Mouse (Mus musculus) kidney, adult 2 months (tissue): ENCODE measurements around the gene Isca2. TPM values are rescaled to one million over a fixed set of nuclear protein-coding genes. Genes with fewer than 3 reads are reported as not detected.
A peak's percentile ranks its signal among the peaks of the same experiment; 100 is the strongest.

Experiments used
- DNase-seq: peaks from one replicate; pipeline ENCODE4 v3.0.0; 2021
- H3K27ac ChIP-seq: fragments of 200-500 bp; 2 replicates; pipeline ENCODE4 v1.5.1; 2012; ENCODE audit warnings: low read depth, low read length, control low read depth, inconsistent platforms; ENCODE audit not compliant: insufficient read depth
- H3K27me3 ChIP-seq: fragments of 200-500 bp; replicated peaks from 2 replicates; pipeline ENCODE4 v1.6.1; 2012; ENCODE audit warnings: mild to moderate bottlenecking, moderate library complexity, low read length, inconsistent platforms; ENCODE audit not compliant: control insufficient read depth, insufficient read depth
- H3K36me3 ChIP-seq: fragments of 200-500 bp; 2 replicates; pipeline ENCODE4 v1.6.1; 2012; ENCODE audit warnings: mild to moderate bottlenecking, moderate library complexity, low read length, inconsistent platforms; ENCODE audit not compliant: control insufficient read depth, insufficient read depth
- H3K4me1 ChIP-seq: fragments of 200-500 bp; 2 replicates; pipeline ENCODE4 v1.6.1; 2011; ENCODE audit warnings: low read length; ENCODE audit not compliant: control insufficient read depth, insufficient read depth
- H3K4me3 ChIP-seq: fragments of 200-500 bp; 2 replicates; pipeline ENCODE4 v1.5.1; 2011; ENCODE audit warnings: mild to moderate bottlenecking, low read depth, low read length, control low read depth; ENCODE audit not compliant: insufficient read depth
- CTCF ChIP-seq: fragments of 200-500 bp; conservative IDR thresholded peaks from 2 replicates; pipeline ENCODE4 v1.5.1; 2011; ENCODE audit warnings: low read depth, mild to moderate bottlenecking, control low read depth, low read length, moderate library complexity, mixed read lengths; ENCODE audit not compliant: insufficient read depth, insufficient read length
- POLR2A ChIP-seq: fragments of 200-500 bp; IDR thresholded peaks from one replicate; pipeline ENCODE4 v1.6.1; 2011; ENCODE audit warnings: low read depth, low read length, control low read depth
- WGBS: fragments of 180-500 bp; shearing (Covaris S2); methylation state at CpG from one replicate; pipeline ENCODE4 v1.1.7; 2018; 5-methylcytosine and 5-hydroxymethylcytosine counted together
- polyA plus RNA-seq: library from polyadenylated mRNA; depleted of rRNA; stranded (reverse); fragments of >200 nt; gene quantifications from 2 replicates; pipeline ENCODE4 v1.2.3, GENCODE M21; 2012

The Isca2 gene
- polyA plus RNA-seq, 1 experiment = 105 TPM

- Histone ChIP-seq H3K4me1 (no peaks in the 10 kb centered on the region), H3K4me3 (no peak overlapping the region), H3K27me3 (no peaks in the 10 kb centered on the region), H3K36me3 (no peaks in the 10 kb centered on the region), H3K27ac (no peak overlapping the region)
- WGBS = 54% methylated on average over 3 of the region's 3 CpGs
- TF ChIP-seq POLR2A = no peak
- no peak for TF ChIP-seq CTCF
- DNase-seq = no peak
These were observed 24.9 kb upstream of the Isca2 start for GRCm38 (mm10) chr12:84748134-84748533.

DNA sequence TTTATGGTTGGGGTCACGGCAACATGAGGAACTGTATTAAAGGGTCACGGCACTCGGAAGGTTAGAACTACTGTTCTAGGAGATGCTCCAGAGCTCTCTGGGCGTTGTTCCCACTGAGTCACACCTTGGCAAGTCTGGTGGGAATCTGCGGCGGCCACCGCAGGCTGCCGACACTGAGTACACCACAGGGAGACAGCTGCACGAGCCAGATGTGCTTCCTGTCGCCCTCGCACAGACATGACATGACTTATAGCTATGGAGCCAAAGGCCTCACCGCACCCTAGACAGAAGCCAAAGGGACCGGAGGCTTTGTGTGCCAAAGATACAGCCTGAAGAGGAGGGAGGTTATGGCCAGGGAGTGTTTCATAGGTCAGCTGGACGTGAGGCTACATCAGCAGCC lies 22.4 kb upstream of the Isca2 start:
- Histone ChIP-seq H3K4me3 (no peak overlapping the region), H3K36me3 (no peaks in the 10 kb centered on the region), H3K27me3 (no peaks in the 10 kb centered on the region), H3K27ac (no peak overlapping the region), H3K4me1 (no peaks in the 10 kb centered on the region)
- TF ChIP-seq CTCF (no peak), POLR2A (no peak)
- DNase-seq = peak; percentile 72
- WGBS = 32% methylated on average over 14 of the region's 14 CpGs

- Histone ChIP-seq H3K4me1 (no peaks in the 10 kb centered on the region), H3K27ac (no peak overlapping the region), H3K4me3 (no peak overlapping the region), H3K36me3 (no peaks in the 10 kb centered on the region), H3K27me3 (no peaks in the 10 kb centered on the region)
- no peak for TF ChIP-seq CTCF
- TF ChIP-seq POLR2A = no peak
- DNase-seq = no peak
- WGBS = 47% methylated on average over 14 of the region's 14 CpGs
These were observed 20.7 kb upstream of the Isca2 start for GRCm38 (mm10) chr12:84752131-84752977.

- no peak for TF ChIP-seq POLR2A
- peak; percentile 54 for TF ChIP-seq CTCF
- no peak overlapping the region for H3K4me3 ChIP-seq
- 54% methylated on average over 16 of the region's 16 CpGs for WGBS
- no peaks in the 10 kb centered on the region; the same call in 1 of the 2 replicates for H3K36me3 ChIP-seq
- H3K27me3 ChIP-seq = no peaks in the 10 kb centered on the region
- DNase-seq = peak; percentile 46
- no peak overlapping the region for H3K27ac ChIP-seq
- no peaks in the 10 kb centered on the region for H3K4me1 ChIP-seq
These were observed 17.9 kb upstream of the Isca2 start for GRCm38 (mm10) chr12:84755008-84755695.

- no peak overlapping the region for H3K27ac ChIP-seq
- DNase-seq = no peak
- H3K27me3 ChIP-seq = no peaks in the 10 kb centered on the region
- no peaks in the 10 kb centered on the region for H3K4me1 ChIP-seq
- no peaks in the 10 kb centered on the region; the same call in 1 of the 2 replicates for H3K36me3 ChIP-seq
- TF ChIP-seq POLR2A = no peak
- no peak for TF ChIP-seq CTCF
- H3K4me3 ChIP-seq = no peak overlapping the region
- WGBS = 93% methylated on average over 10 of the region's 10 CpGs
These were observed 17.0 kb upstream of the Isca2 start for GRCm38 (mm10) chr12:84756016-84756415.

GRCm38 (mm10) chr12:84759063-84759462 lies 14.0 kb upstream of the Isca2 start:
- H3K27ac ChIP-seq = no peak overlapping the region
- no peak for DNase-seq
- H3K4me1 ChIP-seq = 0 out of 2 replicates have a peak, but pooled peaks cover 3% of the 10 kb centered on the region
- 91% methylated on average over 2 of the region's 2 CpGs for WGBS
- H3K27me3 ChIP-seq = no peaks in the 10 kb centered on the region
- H3K36me3 ChIP-seq = no peaks in the 10 kb centered on the region; the same call in 1 of the 2 replicates
- TF ChIP-seq POLR2A (no peak), CTCF (0 out of 2 replicates have a peak, but pooled peaks have one; percentile 24)
- H3K4me3 ChIP-seq = no peak overlapping the region

- H3K27ac ChIP-seq = 0 out of 2 replicates have a peak overlapping the region, but pooled peaks have one; percentile 17
- H3K4me1 ChIP-seq = peaks cover 7% of the 10 kb centered on the region; the same call in 1 of the 2 replicates
- TF ChIP-seq CTCF = no peak
- TF ChIP-seq POLR2A = no peak
- H3K36me3 ChIP-seq = peaks cover 1% of the 10 kb centered on the region; the same call in 1 of the 2 replicates
- 80% methylated on average over 5 of the region's 5 CpGs for WGBS
- H3K27me3 ChIP-seq = no peaks in the 10 kb centered on the region
- no peak for DNase-seq
- no peak overlapping the region for H3K4me3 ChIP-seq
These were observed 10.5 kb upstream of the Isca2 start for GRCm38 (mm10) chr12:84762532-84762931.
